Mouse (Mus musculus): ENCODE data around the gene Farp1.

DNA sequence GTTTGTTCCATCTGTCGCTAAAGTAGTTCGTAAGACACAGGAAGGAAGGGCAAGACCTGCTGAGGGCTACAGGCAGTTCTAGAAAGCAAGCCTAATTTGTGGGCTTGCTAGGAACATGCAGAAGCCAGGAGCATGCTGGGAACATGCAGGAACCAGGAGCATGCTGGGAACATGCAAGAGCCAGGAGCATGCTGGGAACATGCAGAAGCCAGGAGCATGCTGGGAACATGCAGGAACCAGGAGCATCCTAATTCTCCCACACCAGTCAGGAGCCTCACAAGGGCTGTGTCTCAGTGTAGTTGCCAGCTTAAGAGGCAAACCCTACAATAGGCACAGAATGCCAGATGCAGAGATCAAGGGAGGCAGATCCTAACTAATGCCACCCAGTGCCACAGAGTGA lies 291.4 kb downstream of the Farp1 start:
- TF ChIP-seq CTCF (IDR thresholded peaks at IDR 0.05) (no peak), POLR2A (IDR thresholded peaks at IDR 0.05; ENCODE audit: insufficient read depth, low read depth, low read length) (no peak), EP300 (IDR thresholded peaks at IDR 0.05; ENCODE audit: insufficient read depth, low read depth, low read length) (no peak)

Data from heart, adult 2 months (tissue).